Mouse (Mus musculus) myocyte (in vitro differentiated cells): ENCODE measurements around the gene Asb14.

Experiments used
- CEBPB ChIP-seq: IDR thresholded peaks from 2 replicates; pipeline ENCODE4 v1.6.1; 2011; ENCODE audit warnings: mild to moderate bottlenecking, moderate library complexity; ENCODE audit not compliant: poor library complexity, insufficient read depth, severe bottlenecking
- E2F4 ChIP-seq: IDR thresholded peaks from one replicate; pipeline ENCODE4 v1.6.1; 2011; ENCODE audit warnings: mild to moderate bottlenecking, control low read depth, moderate library complexity; ENCODE audit not compliant: insufficient read depth
- MYOG ChIP-seq, 3 experiments: IDR thresholded peaks; one replicate each; pipeline ENCODE4 v1.6.1; 2011; ENCODE audit warnings: control low read depth in 2 of 3, low read depth in 2 of 3, mild to moderate bottlenecking in 2 of 3; ENCODE audit not compliant: insufficient read length in 2 of 3, control insufficient read depth in 1 of 3, insufficient read depth in 1 of 3
- POLR2A ChIP-seq: IDR thresholded peaks from one replicate; pipeline ENCODE4 v1.6.1; 2011; ENCODE audit warnings: low read depth, mild to moderate bottlenecking, control low read depth, moderate library complexity; ENCODE audit not compliant: insufficient read length
- USF1 ChIP-seq: IDR thresholded peaks from one replicate; pipeline ENCODE4 v1.6.1; 2011; ENCODE audit warnings: low read depth, mild to moderate bottlenecking, control low read depth, moderate library complexity

- no peak for TF ChIP-seq POLR2A
- TF ChIP-seq E2F4: no peak
- no peak for TF ChIP-seq USF1
- TF ChIP-seq MYOG (IDR thresholded peaks at IDR 0.05; ENCODE audit: control insufficient read depth in 1 of 3, insufficient read depth in 1 of 3, insufficient read length in 2 of 3, low read depth in 2 of 3): no peak
- TF ChIP-seq CEBPB: no peak
Measured at GRCm38 (mm10) chr14:26911826-26912225, 17.5 kb downstream of the Asb14 start.
